Mouse (Mus musculus) E14TG2a.4 (cell line): ENCODE data around the gene Osbpl8.

Source experiments
- H3K27me3 ChIP-seq: 2 replicates; pipeline ENCODE4 v1.6.1; 2014; ENCODE audit warnings: low read length, control low read depth; ENCODE audit not compliant: insufficient read depth
- H3K36me3 ChIP-seq: 2 replicates; pipeline ENCODE4 v1.6.1; 2014; ENCODE audit warnings: low read length, control low read depth; ENCODE audit not compliant: insufficient read depth
- H3K4me1 ChIP-seq: replicated peaks from 2 replicates; pipeline ENCODE4 v1.6.1; 2014; ENCODE audit warnings: low read depth, low read length, control low read depth
- H3K4me3 ChIP-seq: replicated peaks from 2 replicates; pipeline ENCODE4 v1.5.1; 2014; ENCODE audit warnings: mild to moderate bottlenecking, low read length
- H3K9me3 ChIP-seq: 2 replicates; pipeline ENCODE4 v1.6.1; 2014; ENCODE audit warnings: low read length, control low read depth
- CTCF ChIP-seq: conservative IDR thresholded peaks from 2 replicates; pipeline ENCODE4 v1.5.1; 2014; ENCODE audit warnings: low read length
- NANOG ChIP-seq: IDR thresholded peaks from 2 replicates; pipeline ENCODE4 v1.6.1; 2014; ENCODE audit warnings: borderline replicate concordance, low read length, mixed read lengths
- POU5F1 ChIP-seq: IDR thresholded peaks from 2 replicates; pipeline ENCODE4 v1.6.1; 2014; ENCODE audit warnings: low read length, borderline replicate concordance

Gene Osbpl8

GRCm38 (mm10) chr10:111204089-111204488 lies 39.5 kb downstream of the Osbpl8 start:
- Histone ChIP-seq H3K36me3 (no peaks in the 10 kb centered on the region), H3K9me3 (no peaks in the 10 kb centered on the region), H3K4me3 (no peak overlapping the region), H3K27me3 (no peaks in the 10 kb centered on the region), H3K4me1 (peaks cover 4% of the 10 kb centered on the region; the same call in 1 of the 2 replicates)
- TF ChIP-seq POU5F1 (no peak), CTCF (no peak), NANOG (no peak)

- no peak for TF ChIP-seq NANOG
- no peak for TF ChIP-seq CTCF
- TF ChIP-seq POU5F1 = no peak
- H3K9me3 ChIP-seq = no peaks in the 10 kb centered on the region
- H3K4me1 ChIP-seq = peaks cover 7% of the 10 kb centered on the region
- H3K27me3 ChIP-seq = no peaks in the 10 kb centered on the region
- H3K36me3 ChIP-seq = no peaks in the 10 kb centered on the region
- no peak overlapping the region for H3K4me3 ChIP-seq
Measured at GRCm38 (mm10) chr10:111205421-111205820, 40.9 kb downstream of the Osbpl8 start.

- H3K4me1 ChIP-seq = peaks cover 7% of the 10 kb centered on the region
- no peak overlapping the region for H3K4me3 ChIP-seq
- no peaks in the 10 kb centered on the region for H3K36me3 ChIP-seq
- TF ChIP-seq CTCF = no peak
- TF ChIP-seq POU5F1 = no peak
- TF ChIP-seq NANOG = no peak
- H3K27me3 ChIP-seq = no peaks in the 10 kb centered on the region
- no peaks in the 10 kb centered on the region for H3K9me3 ChIP-seq
Measured at GRCm38 (mm10) chr10:111207386-111207785, 42.8 kb downstream of the Osbpl8 start.

- H3K4me1 ChIP-seq = peaks cover 7% of the 10 kb centered on the region
- no peak overlapping the region for H3K4me3 ChIP-seq
- TF ChIP-seq POU5F1 (no peak), NANOG (no peak), CTCF (no peak)
- H3K9me3 ChIP-seq = no peaks in the 10 kb centered on the region
- no peaks in the 10 kb centered on the region for H3K27me3 ChIP-seq
- H3K36me3 ChIP-seq = no peaks in the 10 kb centered on the region
Measured at GRCm38 (mm10) chr10:111214084-111214483, 49.5 kb downstream of the Osbpl8 start.

GRCm38 (mm10) chr10:111214696-111215095 lies 50.1 kb downstream of the Osbpl8 start:
- Histone ChIP-seq H3K4me3 (no peak overlapping the region), H3K9me3 (no peaks in the 10 kb centered on the region), H3K36me3 (no peaks in the 10 kb centered on the region), H3K4me1 (peaks cover 7% of the 10 kb centered on the region), H3K27me3 (no peaks in the 10 kb centered on the region)
- no peak for TF ChIP-seq NANOG

GRCm38 (mm10) chr10:111215572-111215971 lies 51.0 kb downstream of the Osbpl8 start:
- H3K36me3 ChIP-seq = no peaks in the 10 kb centered on the region
- no peak overlapping the region for H3K4me3 ChIP-seq
- H3K9me3 ChIP-seq = no peaks in the 10 kb centered on the region
- peaks cover 3% of the 10 kb centered on the region for H3K4me1 ChIP-seq
- no peak for TF ChIP-seq CTCF
- no peaks in the 10 kb centered on the region for H3K27me3 ChIP-seq

GRCm38 (mm10) chr10:111216111-111216510 lies 51.6 kb downstream of the Osbpl8 start:
- Histone ChIP-seq H3K36me3 (no peaks in the 10 kb centered on the region), H3K27me3 (no peaks in the 10 kb centered on the region), H3K4me3 (no peak overlapping the region), H3K9me3 (no peaks in the 10 kb centered on the region), H3K4me1 (no peaks in the 10 kb centered on the region)
- TF ChIP-seq NANOG = no peak
- TF ChIP-seq CTCF = no peak
- TF ChIP-seq POU5F1 = no peak

GRCm38 (mm10) chr10:111222535-111222934 lies 58.0 kb downstream of the Osbpl8 start:
- Histone ChIP-seq H3K4me3 (no peak overlapping the region), H3K4me1 (no peaks in the 10 kb centered on the region; the same call in 1 of the 2 replicates), H3K36me3 (no peaks in the 10 kb centered on the region), H3K9me3 (no peaks in the 10 kb centered on the region), H3K27me3 (no peaks in the 10 kb centered on the region)
- TF ChIP-seq NANOG (no peak), CTCF (no peak), POU5F1 (no peak)

- no peaks in the 10 kb centered on the region for H3K27me3 ChIP-seq
- no peaks in the 10 kb centered on the region; the same call in 1 of the 2 replicates for H3K4me1 ChIP-seq
- TF ChIP-seq POU5F1 (no peak), CTCF (no peak), NANOG (no peak)
- H3K9me3 ChIP-seq = no peaks in the 10 kb centered on the region
- H3K36me3 ChIP-seq = no peaks in the 10 kb centered on the region
- H3K4me3 ChIP-seq = no peak overlapping the region
Measured at GRCm38 (mm10) chr10:111223218-111223830, 58.8 kb downstream of the Osbpl8 start.
